Mouse (Mus musculus): Measurements from ENCODE around the gene 5430427O19Rik. TPM values are rescaled to one million over a fixed set of nuclear protein-coding genes. Genes with fewer than 3 reads are reported as not detected.

The 5430427O19Rik gene
- under 1 TPM; 0.12 to 0.77 (median 0.27) TPM for total RNA-seq (2022)

DNA sequence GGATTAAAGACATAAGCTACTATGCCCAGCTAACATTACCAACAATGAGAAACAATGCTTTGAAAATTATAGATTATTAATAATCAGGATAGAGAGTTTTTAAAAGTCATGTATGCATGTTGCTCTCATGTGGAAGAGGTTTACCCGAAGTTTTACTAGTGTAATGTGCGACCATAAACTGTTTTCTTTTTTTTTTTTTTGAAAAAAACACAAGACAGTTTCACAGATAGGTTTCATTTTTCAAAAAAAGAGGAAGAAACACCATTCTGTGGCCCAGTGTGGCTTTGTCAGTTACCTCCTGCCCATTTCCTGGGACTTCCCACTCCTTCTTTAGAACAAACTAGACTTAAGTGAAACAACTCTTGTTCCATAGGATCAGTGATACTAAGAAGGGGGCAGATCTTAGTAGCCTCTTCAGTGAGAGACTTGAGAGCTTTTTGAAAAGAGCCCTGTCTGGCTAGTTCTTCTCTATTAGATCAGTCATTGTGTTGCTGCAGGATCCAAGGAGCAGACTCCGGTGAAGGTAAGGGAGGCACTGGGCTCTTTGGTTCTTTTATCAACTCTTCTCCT, at the start of gene 5430427O19Rik:
5430427O19Rik (plus strand) TSS at position 441 of the 570 bp plus-strand sequence.
- no peak for DNase-seq (ENCODE audit: low spot score in 2 of 2)

DNA sequence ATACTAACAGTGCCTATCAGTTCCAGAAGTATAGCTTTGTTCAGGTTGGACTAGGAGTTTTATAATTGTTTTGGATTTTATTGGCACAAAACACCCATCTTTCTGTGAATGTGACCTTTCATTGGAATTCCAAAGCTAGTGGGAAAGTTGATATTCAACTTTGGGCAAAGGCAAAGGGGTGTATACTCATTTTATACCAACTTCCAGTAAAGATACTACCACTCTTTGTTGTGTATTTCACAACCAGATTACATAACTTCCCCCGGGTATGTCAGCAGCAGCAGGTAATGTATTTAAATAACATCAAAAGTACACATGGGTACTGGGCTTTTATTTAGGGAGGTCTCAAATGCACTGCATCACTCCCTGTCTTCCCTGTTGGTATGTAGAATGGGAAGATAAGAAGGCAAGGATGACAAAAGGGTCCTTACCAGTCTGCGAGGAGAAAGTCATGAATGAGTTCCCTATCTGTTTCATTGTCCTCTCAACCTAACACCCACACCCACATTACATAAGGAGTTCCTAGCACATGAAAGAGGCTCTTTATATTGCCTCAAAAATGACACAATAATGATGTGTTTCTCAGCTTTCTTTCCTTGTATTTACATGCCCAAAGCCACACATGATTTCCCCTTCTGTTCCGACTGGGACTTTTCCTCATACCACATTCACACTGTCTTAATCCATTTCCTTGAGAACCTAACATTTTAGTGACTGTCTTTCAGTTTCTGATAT, 42.3 kb upstream of the 5430427O19Rik start:
- DNase-seq (ENCODE audit: low spot score in 2 of 2), result no peak

DNA sequence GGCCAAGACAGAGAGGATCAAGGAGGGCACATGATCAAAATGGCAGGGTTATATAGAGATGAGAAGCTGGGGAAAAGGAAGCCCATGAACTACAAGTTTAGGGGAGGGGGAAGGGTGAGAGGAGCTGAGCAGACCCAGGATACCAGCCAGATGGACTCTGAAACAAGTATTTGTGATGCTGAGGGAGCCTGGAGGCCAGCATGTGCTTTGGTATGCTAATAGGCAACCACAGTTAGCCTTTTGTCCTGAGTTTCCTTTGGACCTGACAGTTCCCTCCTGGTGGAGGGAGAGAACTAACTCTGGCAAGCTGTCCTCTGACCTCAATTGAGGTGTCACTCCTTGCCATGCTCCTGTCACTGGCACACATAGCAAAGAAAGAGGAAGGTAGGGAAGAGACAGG, 41.2 kb upstream of the 5430427O19Rik start:
- DNase-seq (ENCODE audit: low spot score in 2 of 2), result peak; percentile 5 to 18

DNA sequence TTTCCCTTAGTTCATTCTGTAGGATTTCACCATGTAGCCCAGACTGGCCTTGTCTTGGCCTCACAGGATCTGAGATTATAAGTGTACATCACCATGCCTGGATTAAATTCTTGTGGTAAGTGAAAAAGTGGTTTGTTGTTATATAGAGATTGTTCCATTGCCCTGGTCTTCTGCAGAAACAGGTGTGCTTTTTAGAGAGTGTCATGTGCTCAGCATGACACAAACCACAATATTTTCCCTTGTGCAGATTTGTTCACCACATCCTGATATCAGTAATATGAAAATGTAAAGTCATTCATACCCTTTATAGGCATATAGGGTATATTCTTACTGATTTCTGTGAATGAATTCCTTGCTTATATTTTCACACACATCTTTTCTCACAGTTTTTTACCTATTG, 31.0 kb upstream of the 5430427O19Rik start:
- no peak for DNase-seq (ENCODE audit: low spot score in 2 of 2)

DNA sequence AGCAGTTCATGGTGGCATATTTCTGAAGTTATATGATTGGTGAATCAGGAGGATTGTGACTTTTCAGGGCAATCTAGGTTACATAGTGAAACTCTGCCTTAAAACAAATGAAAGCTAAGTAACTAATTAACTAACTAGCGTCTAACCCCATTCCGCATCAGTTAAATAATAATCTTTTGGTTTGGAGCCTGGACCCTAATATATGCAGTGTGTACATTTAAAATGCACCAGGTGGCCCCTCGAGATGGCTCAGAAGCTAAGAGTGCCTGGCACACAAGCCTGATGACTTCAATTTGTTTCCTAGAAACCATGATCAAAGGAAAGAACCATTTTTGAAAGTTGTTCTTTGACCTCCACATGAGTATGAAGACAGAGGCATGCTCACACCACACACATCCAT, 14.2 kb upstream of the 5430427O19Rik start:
- DNase-seq (ENCODE audit: low spot score in 2 of 2), result no peak

DNA sequence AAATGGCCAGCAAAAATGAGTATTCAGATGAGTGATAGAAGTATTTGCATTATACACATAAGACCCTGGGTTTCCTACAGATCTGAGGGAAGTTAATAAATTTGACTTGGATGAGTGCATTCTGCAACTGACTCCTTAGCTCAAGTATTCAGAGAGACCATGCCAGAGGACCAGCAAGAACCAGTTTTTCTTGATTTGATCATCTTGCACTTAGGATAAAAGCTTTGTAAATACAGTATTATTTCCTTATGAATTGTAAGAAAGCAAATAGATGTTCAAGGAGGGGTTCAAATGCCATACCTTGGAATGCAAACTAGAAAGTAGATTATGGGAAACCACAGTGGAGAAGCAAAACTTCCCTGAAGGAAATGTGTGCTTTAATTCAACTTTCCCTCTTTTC, 13.0 kb upstream of the 5430427O19Rik start:
- no peak for DNase-seq (ENCODE audit: low spot score in 2 of 2)

DNA sequence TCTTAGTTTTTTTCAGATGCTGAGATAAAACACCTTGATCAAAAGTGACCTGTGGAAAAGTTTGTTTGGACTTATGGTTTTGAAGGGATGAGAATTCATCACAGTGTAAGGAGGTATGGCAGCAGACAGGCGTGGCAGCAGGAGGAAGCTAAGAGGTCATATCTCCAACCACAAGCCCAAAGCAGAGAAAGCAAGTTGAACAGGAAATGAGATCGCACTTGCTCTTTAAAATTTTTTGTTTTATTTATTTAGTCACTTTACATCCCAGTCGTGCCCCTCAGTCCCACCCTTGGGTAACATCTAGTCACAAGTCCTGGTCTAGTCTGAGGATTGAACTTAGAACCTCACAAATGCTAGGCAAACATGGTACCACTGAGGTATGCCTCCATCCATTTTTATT, 2.1 kb upstream of the 5430427O19Rik start:
- no peak for DNase-seq (ENCODE audit: low spot score in 2 of 2)

DNA sequence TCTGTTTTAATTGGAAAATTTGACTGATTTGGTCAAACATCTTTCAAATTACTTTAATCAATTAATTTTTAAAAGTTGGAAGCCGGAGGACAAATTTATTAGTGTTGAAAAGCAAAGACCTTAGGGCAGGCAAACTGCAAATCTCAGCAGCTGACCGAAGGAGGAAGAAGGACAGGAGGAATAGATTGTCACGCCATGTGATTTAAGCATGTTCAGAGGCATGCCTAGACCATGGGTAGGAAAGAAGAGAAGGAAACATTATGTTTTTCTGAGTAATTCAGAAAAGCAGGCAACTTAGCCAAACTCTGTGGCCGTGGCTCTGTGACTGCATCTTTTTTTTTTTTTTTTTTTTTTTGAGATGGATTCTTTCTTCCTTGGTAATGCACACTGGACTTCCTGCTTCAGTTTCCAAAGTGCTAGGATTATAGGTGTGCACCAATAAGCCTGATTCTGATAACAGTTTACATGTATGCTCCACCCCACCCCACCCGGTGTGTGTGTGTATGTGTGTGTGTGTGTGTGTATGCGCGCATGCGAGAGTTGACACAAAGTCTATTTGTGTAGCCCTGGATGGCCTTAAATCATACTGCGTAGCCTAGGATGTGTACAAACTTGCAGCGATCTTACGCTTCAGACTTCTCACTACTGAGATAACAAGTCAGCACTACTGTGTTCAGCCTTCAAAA, 1.4 kb downstream of the 5430427O19Rik start:
- DNase-seq (ENCODE audit: low spot score in 2 of 2), result no peak

DNA sequence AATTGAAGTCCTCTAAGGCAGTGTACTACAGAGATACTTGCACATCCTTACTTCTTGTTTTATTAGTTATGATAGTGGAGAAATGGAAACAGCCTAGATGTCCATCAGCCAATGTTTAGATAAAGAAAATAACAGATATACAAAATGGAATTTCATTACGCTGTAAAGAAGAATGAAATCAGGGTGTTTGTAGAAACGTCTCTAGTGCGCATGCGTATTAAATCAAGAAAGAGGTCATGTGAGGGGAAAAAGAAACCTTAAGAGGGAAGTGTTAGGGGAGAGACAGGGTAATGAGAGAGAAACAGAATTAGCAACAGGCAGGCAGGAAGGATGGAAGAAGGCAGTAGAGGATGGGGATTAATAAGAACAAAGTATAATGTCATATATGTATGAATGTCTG, 4.2 kb downstream of the 5430427O19Rik start:
- DNase-seq (ENCODE audit: low spot score in 2 of 2), result no peak

DNA sequence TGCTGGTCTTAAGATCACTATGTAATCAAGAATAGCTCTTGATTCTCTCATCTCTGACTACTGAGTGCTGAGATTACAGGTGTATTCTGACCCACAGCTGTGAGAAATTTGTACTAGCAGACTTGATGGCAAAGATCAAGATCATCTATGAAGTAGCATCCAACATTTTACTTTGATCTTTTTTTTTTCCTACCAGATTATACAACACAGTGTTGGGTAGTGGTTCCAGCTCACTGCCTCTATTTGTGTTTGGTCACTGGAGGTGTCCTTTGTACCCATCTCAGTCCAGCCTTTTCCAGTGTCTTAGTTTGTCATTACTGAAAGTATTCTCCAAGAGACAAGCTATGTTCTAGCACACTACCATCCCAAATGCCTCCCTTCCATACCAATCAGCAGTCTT, 5.8 kb downstream of the 5430427O19Rik start:
- no peak for DNase-seq (ENCODE audit: low spot score in 2 of 2)

DNA sequence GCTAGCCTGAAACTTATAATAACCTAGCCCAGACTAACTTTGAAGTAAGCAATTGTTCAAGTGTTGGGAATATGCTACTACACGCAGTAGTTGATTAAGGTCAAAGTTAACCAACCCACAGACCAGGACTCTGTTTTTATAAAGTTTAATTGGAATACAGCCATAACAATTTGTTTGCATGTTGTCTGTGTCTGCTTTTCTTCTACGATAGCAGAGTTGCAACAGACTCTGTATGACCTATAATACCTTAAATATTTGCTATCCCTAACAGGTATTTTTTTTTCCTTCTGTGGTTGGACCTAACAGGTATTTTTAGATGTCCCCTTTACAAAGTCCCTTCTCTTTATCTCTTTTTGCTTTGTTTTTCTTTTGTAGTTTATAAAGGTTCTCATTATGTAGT, 7.6 kb downstream of the 5430427O19Rik start:
- no peak for DNase-seq (ENCODE audit: low spot score in 2 of 2)

DNA sequence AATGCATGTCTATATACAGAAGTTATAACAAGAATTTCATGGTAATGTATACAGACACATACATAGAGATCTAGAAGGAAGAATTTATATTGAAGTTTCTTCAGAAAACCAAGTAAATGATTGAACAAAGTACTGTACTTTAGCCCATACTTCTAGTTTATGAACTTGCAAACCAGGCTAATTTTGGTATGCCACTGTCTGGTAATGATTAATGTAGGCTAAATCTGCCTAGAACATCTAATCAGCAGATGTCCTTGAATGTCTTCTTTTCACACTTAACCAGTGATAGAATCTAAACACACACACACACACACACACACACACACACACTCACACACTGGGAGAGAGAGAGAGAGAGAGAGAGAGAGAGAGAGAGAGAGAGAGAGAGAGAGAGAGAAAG, 8.1 kb downstream of the 5430427O19Rik start:
- DNase-seq (ENCODE audit: low spot score in 2 of 2), result no peak

DNA sequence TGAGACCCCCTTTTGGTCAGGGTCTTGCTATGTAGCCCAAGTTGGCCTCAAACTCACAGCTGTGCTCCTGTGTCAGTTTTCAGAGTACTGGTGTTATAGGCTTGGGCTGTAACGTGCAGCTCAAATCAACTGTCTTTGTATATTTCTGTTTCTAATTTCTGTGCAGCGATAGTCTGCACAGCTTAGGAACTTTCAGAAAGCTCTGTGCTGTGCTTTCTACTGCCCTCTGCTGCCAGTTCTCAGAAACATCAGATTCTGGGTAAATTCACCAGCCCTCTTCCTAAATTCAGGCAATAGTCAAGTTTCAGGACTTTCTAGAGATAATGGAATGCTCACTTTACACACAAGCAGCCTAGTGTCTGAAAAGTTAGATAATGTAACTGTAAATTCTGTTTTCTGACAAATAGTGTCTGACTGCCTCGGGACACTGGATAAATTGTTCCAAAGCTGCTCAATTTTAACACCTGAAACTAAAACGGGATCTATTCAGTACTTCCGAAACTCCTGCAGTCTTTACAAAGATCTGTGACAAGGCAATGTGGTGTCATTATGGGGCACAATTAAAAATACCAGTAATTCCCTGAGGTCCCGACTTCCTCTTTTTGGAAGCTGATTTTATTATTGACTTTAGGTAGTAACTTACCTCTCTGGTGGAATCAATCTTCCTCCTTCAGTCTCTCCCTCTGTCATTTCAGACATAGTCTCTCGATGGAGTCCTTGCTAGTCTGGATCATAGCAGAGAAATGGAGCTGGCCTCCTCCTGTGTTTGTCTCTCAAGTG, 9.2 kb downstream of the 5430427O19Rik start:
- DNase-seq (ENCODE audit: low spot score in 2 of 2), result peak; percentile 11 to 15

DNA sequence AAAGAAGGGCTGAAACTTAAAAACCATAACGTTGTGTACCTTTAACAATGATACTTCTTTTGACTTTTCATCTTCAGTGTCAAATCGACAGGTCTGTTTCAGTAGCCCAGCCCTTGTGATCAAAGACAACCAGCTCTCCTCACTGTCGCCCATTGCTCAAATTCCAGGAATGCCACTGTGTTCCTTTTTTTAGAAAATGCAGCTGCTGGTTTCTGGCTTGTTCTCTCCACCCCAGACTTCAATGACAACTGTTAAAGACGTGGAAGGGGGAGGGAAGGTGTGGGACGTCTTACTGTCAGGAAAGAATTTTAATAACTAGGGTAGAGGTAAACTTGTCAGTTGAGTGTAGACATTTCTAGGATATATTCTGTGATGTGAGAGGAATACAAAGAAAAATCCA, 16.5 kb downstream of the 5430427O19Rik start:
- DNase-seq (ENCODE audit: low spot score in 2 of 2), result no peak

DNA sequence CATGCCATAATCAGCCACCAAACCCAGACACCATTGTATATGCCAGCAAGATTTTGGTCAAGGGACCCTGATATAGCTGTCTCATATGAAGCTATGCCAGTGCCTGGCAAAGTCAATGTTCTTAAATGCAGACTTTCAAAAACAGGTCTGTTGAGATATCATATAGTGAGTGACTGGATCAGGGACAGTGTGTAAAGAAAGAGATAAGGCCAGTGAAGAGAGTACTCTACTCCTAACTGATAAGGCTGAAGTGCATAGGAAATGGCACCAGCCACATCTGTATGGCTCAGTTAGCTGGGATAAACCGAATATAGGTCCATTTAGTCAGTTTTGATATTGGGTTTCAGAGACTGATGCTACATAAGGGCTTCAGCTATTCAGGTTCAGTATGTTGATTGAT, 31.0 kb downstream of the 5430427O19Rik start:
- DNase-seq (ENCODE audit: low spot score in 2 of 2), result no peak

DNA sequence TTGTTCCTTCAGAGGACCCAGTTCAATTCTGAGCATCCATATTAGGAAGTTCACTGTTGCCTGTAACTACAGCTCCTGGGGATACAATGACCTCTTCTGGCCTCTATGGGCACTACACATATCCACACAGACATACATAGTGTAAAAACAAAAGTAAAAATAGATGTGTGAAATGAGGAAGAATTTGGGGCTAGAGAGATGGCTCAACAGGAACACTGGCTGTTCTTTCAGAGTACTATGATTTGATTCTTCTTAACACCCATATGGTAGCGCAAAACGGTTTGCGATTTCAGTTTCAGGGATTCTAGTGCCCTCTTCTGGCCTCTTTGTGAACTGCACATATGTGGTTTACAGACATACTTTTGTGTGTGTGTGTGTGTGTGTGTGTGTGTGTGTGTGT, 48.9 kb downstream of the 5430427O19Rik start:
- DNase-seq (ENCODE audit: low spot score in 2 of 2), result peak in 1 of 2 experiments; percentile 5

DNA sequence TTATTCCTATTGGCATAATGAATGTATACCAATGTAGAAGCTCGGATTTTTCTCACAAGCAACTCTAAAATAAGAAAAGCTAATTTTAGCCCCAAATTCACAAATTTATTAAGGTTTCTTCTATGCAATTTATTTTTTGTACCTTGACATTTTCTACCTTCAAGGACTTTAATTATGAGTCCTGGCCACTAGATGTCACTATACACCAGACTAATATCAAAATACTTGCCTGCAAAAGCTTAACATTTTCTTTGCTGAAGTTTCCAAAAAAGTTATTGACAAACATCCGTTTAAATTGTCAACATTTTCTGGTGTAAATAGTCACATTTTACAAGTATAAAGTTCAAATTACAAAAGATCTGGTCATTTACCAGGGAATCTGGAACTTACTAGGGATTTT, 62.8 kb downstream of the 5430427O19Rik start:
- DNase-seq (ENCODE audit: low spot score in 2 of 2), result no peak

Other genes with a start within 250 kb of the 5430427O19Rik start
- gene Gk, start 93.5 kb upstream of the 5430427O19Rik start, total RNA-seq (2022), result 10 to 100 TPM; 27.9 to 32.4 (median 31.2) TPM
- not detected for gene Samt3, start 173.8 kb downstream of the 5430427O19Rik start, total RNA-seq (2022)